Mouse (Mus musculus): Measurements from ENCODE around the gene Slc7a6os. TPM values are rescaled to one million over a fixed set of nuclear protein-coding genes. Genes with fewer than 3 reads are reported as not detected.

Gene Slc7a6os
- polyA plus RNA-seq, 1 experiment from 2014 or later, result 21.1 TPM

Other genes with a start within 250 kb of the Slc7a6os start
- gene Slc12a4, start 244.8 kb downstream of the Slc7a6os start, polyA plus RNA-seq (2015; fragmentation: Nextera tagmentation; extraction: Ambion mirVana), result 38.5 and 43.1 TPM in 2 replicates
- gene Dpep3, start 231.5 kb downstream of the Slc7a6os start, polyA plus RNA-seq (2015; fragmentation: Nextera tagmentation; extraction: Ambion mirVana), result not detected in 2 replicates
- 14.4 and 15.5 TPM in 2 replicates for gene Dus2, start 219.6 kb downstream of the Slc7a6os start, polyA plus RNA-seq (2015; fragmentation: Nextera tagmentation; extraction: Ambion mirVana)
- 0.13 and 0.16 TPM in 2 replicates for gene Dpep2nb, start 205.0 kb downstream of the Slc7a6os start, polyA plus RNA-seq (2015; fragmentation: Nextera tagmentation; extraction: Ambion mirVana)
- 12.8 and 14.8 TPM in 2 replicates for gene Ddx28, start 199.1 kb downstream of the Slc7a6os start, polyA plus RNA-seq (2015; fragmentation: Nextera tagmentation; extraction: Ambion mirVana)
- gene Nfatc3, start 152.1 kb downstream of the Slc7a6os start, polyA plus RNA-seq (2015; fragmentation: Nextera tagmentation; extraction: Ambion mirVana), result 3.7 and 4.3 TPM in 2 replicates
- gene Esrp2, start 74.0 kb downstream of the Slc7a6os start, polyA plus RNA-seq (2015; fragmentation: Nextera tagmentation; extraction: Ambion mirVana), result 1.9 and 6.6 TPM in 2 replicates
- 7.7 and 7.8 TPM in 2 replicates for gene Pla2g15, start 60.5 kb downstream of the Slc7a6os start, polyA plus RNA-seq (2015; fragmentation: Nextera tagmentation; extraction: Ambion mirVana)
- 21.1 and 28.5 TPM in 2 replicates for gene Slc7a6, start 42.1 kb downstream of the Slc7a6os start, polyA plus RNA-seq (2015; fragmentation: Nextera tagmentation; extraction: Ambion mirVana)
- 34.1 and 34.4 TPM in 2 replicates for gene Prmt7, start within 50 bp of the Slc7a6os start, polyA plus RNA-seq (2015; fragmentation: Nextera tagmentation; extraction: Ambion mirVana)
- 2.7 and 2.9 TPM in 2 replicates for gene Smpd3, start 127.1 kb upstream of the Slc7a6os start, polyA plus RNA-seq (2015; fragmentation: Nextera tagmentation; extraction: Ambion mirVana)
- 12.8 and 13.3 TPM in 2 replicates for gene Zfp90, start 204.4 kb upstream of the Slc7a6os start, polyA plus RNA-seq (2015; fragmentation: Nextera tagmentation; extraction: Ambion mirVana)